Mouse (Mus musculus) spleen, adult 2 months (tissue): ENCODE results near the gene Zmiz2.

Experiments used
- CTCF ChIP-seq: fragments of 200-500 bp; IDR thresholded peaks from 2 replicates; pipeline ENCODE4 v1.5.1; 2011; ENCODE audit warnings: mild to moderate bottlenecking, inconsistent platforms; ENCODE audit not compliant: insufficient read depth, insufficient read length, insufficient replicate concordance; ENCODE audit errors: extremely low read depth
- POLR2A ChIP-seq: fragments of 200-500 bp; IDR thresholded peaks from 2 replicates; pipeline ENCODE4 v1.6.1; 2011; ENCODE audit warnings: low read depth, low read length, inconsistent platforms

GRCm38 (mm10) chr11:6348681-6349200 lies 40.1 kb upstream of the Zmiz2 start:
- no peak for TF ChIP-seq CTCF
- no peak for TF ChIP-seq POLR2A
